Mouse (Mus musculus): ENCODE results near the gene Cdh16. TPM values are rescaled to one million over a fixed set of nuclear protein-coding genes. Genes with fewer than 3 reads are reported as not detected.
"Not testable (repeated sequence)": the region's sequence is repeated elsewhere in the genome, so short reads cannot be mapped to it uniquely, and the experiment has no call there.

The Cdh16 gene
- 0.21 TPM in 1 of 2 replicates, not detected in the other for polyA plus RNA-seq (2015; fragmentation: Nextera tagmentation; extraction: Ambion mirVana)

- no peak for ATAC-seq
- WGBS, result 77% methylated on average over 6 of the region's 6 CpGs
- H3K36me3 ChIP-seq (ENCODE audit: control insufficient read depth, insufficient read depth, low read length), result no peaks in the 10 kb centered on the region
Measured at GRCm38 (mm10) chr8:104624161-104624560, at the start of gene Cdh16. Gene Cdh16, minus strand, starts transcription at chr8:104624396.

GRCm38 (mm10) chr8:104655614-104656013 lies 31.4 kb upstream of the Cdh16 start:
- 82% methylated on average over 4 of the region's 4 CpGs for WGBS

More at GRCm38 (mm10) chr8:104624161-104624560, at the start of gene Cdh16:
- H3K4me3 ChIP-seq (ENCODE audit: low read length), result no peak within 1 kb of the TSS
- peaks cover under 1% of the 10 kb centered on the region for H3K27me3 ChIP-seq (replicated peaks; ENCODE audit: control insufficient read depth, insufficient read depth, low read length)
- no peak within 1 kb of the TSS for H3K27ac ChIP-seq (ENCODE audit: low read depth, low read length)
- no peak within 1 kb of the TSS for H3K9ac ChIP-seq (ENCODE audit: low read depth, low read length)
- H3K4me1 ChIP-seq (ENCODE audit: control insufficient read depth, insufficient read depth, low read depth, low read length), result no peaks in the 10 kb centered on the region
- H3K4me2 ChIP-seq (ENCODE audit: low read length), result no peak within 1 kb of the TSS
- no peaks in the 10 kb centered on the region for H3K9me3 ChIP-seq (ENCODE audit: control insufficient read depth, low read length)

GRCm38 (mm10) chr8:104654984-104655383 lies 30.8 kb upstream of the Cdh16 start:
- Histone ChIP-seq H3K4me3 (ENCODE audit: low read length) (no peak overlapping the region), H3K9me3 (ENCODE audit: control insufficient read depth, low read length) (no peaks in the 10 kb centered on the region), H3K9ac (ENCODE audit: low read depth, low read length) (no peak overlapping the region), H3K4me1 (ENCODE audit: control insufficient read depth, insufficient read depth, low read depth, low read length) (no peaks in the 10 kb centered on the region), H3K27me3 (replicated peaks; ENCODE audit: control insufficient read depth, insufficient read depth, low read length) (no peaks in the 10 kb centered on the region), H3K4me2 (ENCODE audit: low read length) (no peak overlapping the region), H3K36me3 (ENCODE audit: control insufficient read depth, insufficient read depth, low read length) (no peaks in the 10 kb centered on the region), H3K27ac (ENCODE audit: low read depth, low read length) (no peak overlapping the region)
- 2% methylated on average over 3 of the region's 3 CpGs for WGBS
- ATAC-seq, result peak; percentile 94

More at GRCm38 (mm10) chr8:104655614-104656013, 31.4 kb upstream of the Cdh16 start:
- no peaks in the 10 kb centered on the region for H3K9me3 ChIP-seq (ENCODE audit: control insufficient read depth, low read length)
- H3K27me3 ChIP-seq (replicated peaks; ENCODE audit: control insufficient read depth, insufficient read depth, low read length), result no peaks in the 10 kb centered on the region
- no peaks in the 10 kb centered on the region for H3K36me3 ChIP-seq (ENCODE audit: control insufficient read depth, insufficient read depth, low read length)
- ATAC-seq, result no peak
- no peak overlapping the region for H3K9ac ChIP-seq (ENCODE audit: low read depth, low read length)
- no peaks in the 10 kb centered on the region for H3K4me1 ChIP-seq (ENCODE audit: control insufficient read depth, insufficient read depth, low read depth, low read length)
- no peak overlapping the region for H3K4me3 ChIP-seq (ENCODE audit: low read length)
- H3K27ac ChIP-seq (ENCODE audit: low read depth, low read length), result no peak overlapping the region
- no peak overlapping the region for H3K4me2 ChIP-seq (ENCODE audit: low read length)

- H3K4me3 ChIP-seq (ENCODE audit: low read length); ATAC-seq; H3K9me3 ChIP-seq (ENCODE audit: control insufficient read depth, low read length); H3K36me3 ChIP-seq (ENCODE audit: control insufficient read depth, insufficient read depth, low read length); H3K27me3 ChIP-seq (replicated peaks; ENCODE audit: control insufficient read depth, insufficient read depth, low read length); H3K27ac ChIP-seq (ENCODE audit: low read depth, low read length); H3K4me2 ChIP-seq (ENCODE audit: low read length); H3K9ac ChIP-seq (ENCODE audit: low read depth, low read length): not testable (repeated sequence)
- peaks cover 17% of the 10 kb centered on the region for H3K4me1 ChIP-seq (ENCODE audit: control insufficient read depth, insufficient read depth, low read depth, low read length)
- 66% methylated on average over 3 of the region's 3 CpGs for WGBS
Measured at GRCm38 (mm10) chr8:104644187-104644586, 20.0 kb upstream of the Cdh16 start.

- Histone ChIP-seq H3K4me3 (ENCODE audit: low read length) (peak overlapping the region; percentile 85), H3K27ac (ENCODE audit: low read depth, low read length) (peak overlapping the region; percentile 90), H3K9me3 (ENCODE audit: control insufficient read depth, low read length) (no peaks in the 10 kb centered on the region), H3K4me2 (ENCODE audit: low read length) (peak overlapping the region; percentile 93), H3K27me3 (replicated peaks; ENCODE audit: control insufficient read depth, insufficient read depth, low read length) (no peaks in the 10 kb centered on the region), H3K36me3 (ENCODE audit: control insufficient read depth, insufficient read depth, low read length) (peaks cover 3% of the 10 kb centered on the region), H3K4me1 (ENCODE audit: control insufficient read depth, insufficient read depth, low read depth, low read length) (peaks cover 17% of the 10 kb centered on the region), H3K9ac (ENCODE audit: low read depth, low read length) (peak overlapping the region; percentile 89)
- 76% methylated on average over 6 of the region's 6 CpGs for WGBS
- peak; percentile 16; the same call in 1 of the 2 replicates for ATAC-seq
Measured at GRCm38 (mm10) chr8:104642324-104642654, 18.1 kb upstream of the Cdh16 start.

- H3K9ac ChIP-seq (ENCODE audit: low read depth, low read length), result peak within 1 kb of the TSS; percentile 89
- peaks cover 3% of the 10 kb centered on the region for H3K36me3 ChIP-seq (ENCODE audit: control insufficient read depth, insufficient read depth, low read length)
- peaks cover 17% of the 10 kb centered on the region for H3K4me1 ChIP-seq (ENCODE audit: control insufficient read depth, insufficient read depth, low read depth, low read length)
- 1% methylated on average over 66 of the region's 66 CpGs for WGBS
- peak within 1 kb of the TSS; percentile 93 for H3K4me2 ChIP-seq (ENCODE audit: low read length)
- H3K4me3 ChIP-seq (ENCODE audit: low read length), result peak within 1 kb of the TSS; percentile 85
- H3K9me3 ChIP-seq (ENCODE audit: control insufficient read depth, low read length), result no peaks in the 10 kb centered on the region
- peak within 1 kb of the TSS; percentile 90 for H3K27ac ChIP-seq (ENCODE audit: low read depth, low read length)
- H3K27me3 ChIP-seq (replicated peaks; ENCODE audit: control insufficient read depth, insufficient read depth, low read length), result no peaks in the 10 kb centered on the region
- peak; percentile 97 for ATAC-seq
Measured at GRCm38 (mm10) chr8:104641426-104642323, 17.5 kb upstream of the Cdh16 start, which contains the start of gene Ciao2b. Gene Ciao2b, minus strand, starts transcription at chr8:104641965.

GRCm38 (mm10) chr8:104640831-104641370 lies 16.7 kb upstream of the Cdh16 start:
- 0 out of 2 replicates have a peak, but pooled peaks have one; percentile 13 for ATAC-seq
- Histone ChIP-seq H3K4me1 (ENCODE audit: control insufficient read depth, insufficient read depth, low read depth, low read length) (peaks cover 17% of the 10 kb centered on the region), H3K9ac (ENCODE audit: low read depth, low read length) (peak overlapping the region; percentile 89), H3K27me3 (replicated peaks; ENCODE audit: control insufficient read depth, insufficient read depth, low read length) (no peaks in the 10 kb centered on the region), H3K4me3 (ENCODE audit: low read length) (peak overlapping the region; percentile 85), H3K9me3 (ENCODE audit: control insufficient read depth, low read length) (no peaks in the 10 kb centered on the region), H3K36me3 (ENCODE audit: control insufficient read depth, insufficient read depth, low read length) (peaks cover 5% of the 10 kb centered on the region), H3K27ac (ENCODE audit: low read depth, low read length) (no peak overlapping the region), H3K4me2 (ENCODE audit: low read length) (peak overlapping the region; percentile 90)
- WGBS, result 15% methylated on average over 25 of the region's 25 CpGs

- no peaks in the 10 kb centered on the region for H3K27me3 ChIP-seq (replicated peaks; ENCODE audit: control insufficient read depth, insufficient read depth, low read length)
- H3K27ac ChIP-seq (ENCODE audit: low read depth, low read length), result no peak overlapping the region
- WGBS, result 85% methylated on average over 7 of the region's 7 CpGs
- H3K4me1 ChIP-seq (ENCODE audit: control insufficient read depth, insufficient read depth, low read depth, low read length), result peaks cover 17% of the 10 kb centered on the region
- H3K9ac ChIP-seq (ENCODE audit: low read depth, low read length), result 0 out of 2 replicates have a peak overlapping the region, but pooled peaks have one; percentile 89
- no peaks in the 10 kb centered on the region for H3K9me3 ChIP-seq (ENCODE audit: control insufficient read depth, low read length)
- H3K4me2 ChIP-seq (ENCODE audit: low read length), result peak overlapping the region; percentile 90
- peaks cover 10% of the 10 kb centered on the region for H3K36me3 ChIP-seq (ENCODE audit: control insufficient read depth, insufficient read depth, low read length)
- ATAC-seq, result no peak
- peak overlapping the region; percentile 85; the same call in 1 of the 2 replicates for H3K4me3 ChIP-seq (ENCODE audit: low read length)
Measured at GRCm38 (mm10) chr8:104640241-104640640, 16.0 kb upstream of the Cdh16 start.

GRCm38 (mm10) chr8:104638010-104638409 lies 13.8 kb upstream of the Cdh16 start:
- no peak overlapping the region for H3K4me2 ChIP-seq (ENCODE audit: low read length)
- no peak overlapping the region for H3K4me3 ChIP-seq (ENCODE audit: low read length)
- H3K9me3 ChIP-seq (ENCODE audit: control insufficient read depth, low read length), result no peaks in the 10 kb centered on the region
- H3K9ac ChIP-seq (ENCODE audit: low read depth, low read length), result no peak overlapping the region
- H3K27me3 ChIP-seq (replicated peaks; ENCODE audit: control insufficient read depth, insufficient read depth, low read length), result no peaks in the 10 kb centered on the region
- H3K27ac ChIP-seq (ENCODE audit: low read depth, low read length), result no peak overlapping the region
- ATAC-seq, result no peak
- peaks cover 17% of the 10 kb centered on the region for H3K4me1 ChIP-seq (ENCODE audit: control insufficient read depth, insufficient read depth, low read depth, low read length)
- WGBS, result 91% methylated on average over 6 of the region's 6 CpGs
- H3K36me3 ChIP-seq (ENCODE audit: control insufficient read depth, insufficient read depth, low read length), result peaks cover 12% of the 10 kb centered on the region

Data from hindbrain, embryonic 16.5 days (tissue).